Mouse (Mus musculus) forebrain, postnatal 0 days (tissue): ENCODE data around the gene Btbd35f2. TPM values are rescaled to one million over a fixed set of nuclear protein-coding genes. Genes with fewer than 3 reads are reported as not detected.
"Not testable (repeated sequence)": the region's sequence is repeated elsewhere in the genome, so short reads cannot be mapped to it uniquely, and the experiment has no call there.

Experiments
- ATAC-seq: fragments of 200-750 bp; cut with Nextera tagmentation; 2 replicates; pipeline ENCODE4 v1.8.0; 2017; ENCODE audit warnings: mild to moderate bottlenecking, moderate library complexity
- DNase-seq: peaks from one replicate; pipeline ENCODE4 v3.0.0-alpha.2; 2015
- H3K27ac ChIP-seq: fragments of 300-500 bp; sonication (generic); 2 replicates; pipeline ENCODE4 v1.5.1; 2014; ENCODE audit warnings: low read depth, mild to moderate bottlenecking, antibody characterized with exemption, low read length, moderate library complexity, mixed read lengths
- H3K27me3 ChIP-seq: fragments of 300-500 bp; sonication (generic); 2 replicates; pipeline ENCODE4 v1.6.1; 2014; ENCODE audit warnings: mild to moderate bottlenecking, low read length, mixed read lengths; ENCODE audit not compliant: insufficient read depth
- H3K36me3 ChIP-seq: fragments of 300-500 bp; sonication (generic); 2 replicates; pipeline ENCODE4 v1.6.1; 2014; ENCODE audit warnings: mild to moderate bottlenecking, moderate library complexity; ENCODE audit not compliant: insufficient read depth
- H3K4me1 ChIP-seq: fragments of 300-500 bp; sonication (generic); 2 replicates; pipeline ENCODE4 v1.6.1; 2014; ENCODE audit warnings: antibody characterized with exemption; ENCODE audit not compliant: insufficient read depth
- H3K4me2 ChIP-seq: fragments of 300-500 bp; sonication (generic); 2 replicates; pipeline ENCODE4 v1.6.1; 2014; ENCODE audit warnings: low read depth, mild to moderate bottlenecking, moderate library complexity
- H3K4me3 ChIP-seq: fragments of 300-500 bp; sonication (generic); 2 replicates; pipeline ENCODE4 v1.5.1; 2014; ENCODE audit warnings: low read depth, low read length, mixed read lengths
- H3K9ac ChIP-seq: fragments of 300-500 bp; sonication (generic); 2 replicates; pipeline ENCODE4 v1.6.1; 2014; ENCODE audit warnings: mild to moderate bottlenecking
- H3K9me3 ChIP-seq: fragments of 300-500 bp; sonication (generic); 2 replicates; pipeline ENCODE4 v1.6.1; 2016; ENCODE audit warnings: low read length
- WGBS: fragments of 180-500 bp; shearing (Covaris S2); extraction: QIAGEN DNeasy Blood & Tissue Kit; methylation state at CpG from one replicate; pipeline ENCODE4 v1.1.7; 2014; 5-methylcytosine and 5-hydroxymethylcytosine counted together
- polyA plus RNA-seq: library from polyadenylated mRNA; unstranded; fragments of >200 nt; fragmentation: Nextera tagmentation; extraction: Ambion mirVana; gene quantifications from 2 replicates; pipeline ENCODE4 v1.2.1, GENCODE M21; 2015
- total RNA-seq: library from RNA; depleted of rRNA; stranded (reverse); fragments of >200 nt; gene quantifications from 2 replicates; pipeline ENCODE4 v1.2.3, GENCODE M21; 2014; rRNA removed

Btbd35f2 gene
- total RNA-seq (not detected in 2 replicates), polyA plus RNA-seq (not detected in 2 replicates)

GRCm38 (mm10) chrX:32278094-32278493, at the start of gene Btbd35f2:
Btbd35f2 (plus strand) TSS chrX:32278394.
- not testable (repeated sequence) for H3K27me3 ChIP-seq, H3K36me3 ChIP-seq, DNase-seq, H3K9me3 ChIP-seq, H3K4me2 ChIP-seq, ATAC-seq, H3K27ac ChIP-seq, H3K4me3 ChIP-seq, H3K4me1 ChIP-seq, H3K9ac ChIP-seq
- WGBS: no CpG with 5 or more reads among the region's 3 CpGs

Other genes starting within 250 kb of the Btbd35f2 start
- gene Btbd35f22, start 230.6 kb upstream of the Btbd35f2 start, total RNA-seq: not detected in 2 replicates
- gene Btbd35f22, start 230.6 kb upstream of the Btbd35f2 start, polyA plus RNA-seq: not detected in 2 replicates